Mouse (Mus musculus) forebrain, embryonic 14.5 days (tissue): Measurements from ENCODE around the gene Mas1. TPM values are rescaled to one million over a fixed set of nuclear protein-coding genes. Genes with fewer than 3 reads are reported as not detected.
A peak's percentile ranks its signal among the peaks of the same experiment; 100 is the strongest.

Source experiments
- ATAC-seq: fragments of 200-750 bp; cut with Nextera tagmentation; 2 replicates; pipeline ENCODE4 v1.8.0; 2017; ENCODE audit warnings: mild to moderate bottlenecking, moderate library complexity
- DNase-seq: peaks from one replicate; pipeline ENCODE4 v3.0.0-alpha.2; 2015; ENCODE audit warnings: low spot score
- H3K27ac ChIP-seq: fragments of 300-500 bp; sonication (generic); 2 replicates; pipeline ENCODE4 v1.5.1; 2014; ENCODE audit warnings: low read depth, mild to moderate bottlenecking, control low read depth, low read length, moderate library complexity
- H3K27me3 ChIP-seq: fragments of 300-500 bp; sonication (generic); replicated peaks from 2 replicates; pipeline ENCODE4 v1.6.1; 2014; ENCODE audit warnings: low read length, control low read depth, mixed read lengths; ENCODE audit not compliant: control insufficient read depth, insufficient read depth
- H3K36me3 ChIP-seq: fragments of 300-500 bp; sonication (generic); 2 replicates; pipeline ENCODE4 v1.6.1; 2014; ENCODE audit warnings: low read length, control low read depth; ENCODE audit not compliant: control insufficient read depth, insufficient read depth
- H3K4me1 ChIP-seq: fragments of 300-500 bp; sonication (generic); 2 replicates; pipeline ENCODE4 v1.6.1; 2014; ENCODE audit warnings: antibody characterized with exemption, low read length, control low read depth; ENCODE audit not compliant: control insufficient read depth, insufficient read depth
- H3K4me2 ChIP-seq: fragments of 300-500 bp; sonication (generic); 2 replicates; pipeline ENCODE4 v1.6.1; 2014; ENCODE audit warnings: mild to moderate bottlenecking, control low read depth, low read length
- H3K4me3 ChIP-seq: fragments of 300-500 bp; sonication (generic); 2 replicates; pipeline ENCODE4 v1.5.1; 2014; ENCODE audit warnings: low read depth, low read length, control low read depth
- H3K9ac ChIP-seq: fragments of 300-500 bp; sonication (generic); 2 replicates; pipeline ENCODE4 v1.6.1; 2014; ENCODE audit warnings: mild to moderate bottlenecking, low read length, control low read depth, moderate library complexity
- H3K9me3 ChIP-seq: fragments of 300-500 bp; sonication (generic); replicated peaks from 2 replicates; pipeline ENCODE4 v1.6.1; 2016; ENCODE audit warnings: low read length, control low read depth, mixed read lengths; ENCODE audit not compliant: control insufficient read depth
- WGBS: fragments of 180-500 bp; shearing (Covaris S2); extraction: QIAGEN DNeasy Blood & Tissue Kit; methylation state at CpG from one replicate; pipeline ENCODE4 v1.1.7; 2014; 5-methylcytosine and 5-hydroxymethylcytosine counted together
- polyA plus RNA-seq: library from polyadenylated mRNA; unstranded; fragments of >200 nt; fragmentation: Nextera tagmentation; extraction: Ambion mirVana; gene quantifications from 2 replicates; pipeline ENCODE4 v1.2.1, GENCODE M21; 2014

The Mas1 gene
- polyA plus RNA-seq, 1 experiment from 2014 or later = not detected

GRCm38 (mm10) chr17:12845862-12846261 lies 22.1 kb downstream of the Mas1 start:
- Histone ChIP-seq H3K4me2 (no peak overlapping the region), H3K27ac (no peak overlapping the region), H3K4me1 (no peaks in the 10 kb centered on the region), H3K27me3 (no peaks in the 10 kb centered on the region), H3K4me3 (no peak overlapping the region), H3K9ac (no peak overlapping the region), H3K36me3 (no peaks in the 10 kb centered on the region), H3K9me3 (no peaks in the 10 kb centered on the region)
- no peak for ATAC-seq
- no peak for DNase-seq
- WGBS = 46% methylated on average over 5 of the region's 5 CpGs

- Histone ChIP-seq H3K4me1 (no peaks in the 10 kb centered on the region), H3K27ac (no peak overlapping the region), H3K9ac (no peak overlapping the region), H3K4me3 (no peak overlapping the region), H3K9me3 (no peaks in the 10 kb centered on the region), H3K4me2 (no peak overlapping the region), H3K27me3 (no peaks in the 10 kb centered on the region), H3K36me3 (no peaks in the 10 kb centered on the region)
- ATAC-seq = no peak
- 95% methylated on average over 4 of the region's 4 CpGs for WGBS
- DNase-seq = no peak
Measured at GRCm38 (mm10) chr17:12844540-12844939, 23.4 kb downstream of the Mas1 start.

GRCm38 (mm10) chr17:12843826-12844225 lies 24.1 kb downstream of the Mas1 start:
- 87% methylated on average over 6 of the region's 6 CpGs for WGBS
- no peaks in the 10 kb centered on the region for H3K27me3 ChIP-seq
- H3K27ac ChIP-seq = no peak overlapping the region
- ATAC-seq (no peak), DNase-seq (no peak)
- H3K9me3 ChIP-seq = no peaks in the 10 kb centered on the region
- H3K9ac ChIP-seq = no peak overlapping the region
- H3K4me2 ChIP-seq = no peak overlapping the region
- H3K36me3 ChIP-seq = no peaks in the 10 kb centered on the region
- H3K4me1 ChIP-seq = no peaks in the 10 kb centered on the region
- H3K4me3 ChIP-seq = no peak overlapping the region

GRCm38 (mm10) chr17:12839475-12840267 lies 28.3 kb downstream of the Mas1 start:
- no peaks in the 10 kb centered on the region for H3K9me3 ChIP-seq
- no peak overlapping the region; the same call in 1 of the 2 replicates for H3K27ac ChIP-seq
- no peak overlapping the region for H3K4me3 ChIP-seq
- no peaks in the 10 kb centered on the region for H3K27me3 ChIP-seq
- DNase-seq (peak; percentile 43), ATAC-seq (no peak)
- no peak overlapping the region for H3K9ac ChIP-seq
- no peak overlapping the region for H3K4me2 ChIP-seq
- no peaks in the 10 kb centered on the region for H3K4me1 ChIP-seq
- H3K36me3 ChIP-seq = no peaks in the 10 kb centered on the region
- WGBS = 66% methylated on average over 10 of the region's 10 CpGs

GRCm38 (mm10) chr17:12835738-12836137 lies 32.2 kb downstream of the Mas1 start:
- no peaks in the 10 kb centered on the region for H3K9me3 ChIP-seq
- H3K4me2 ChIP-seq = no peak overlapping the region
- no peak overlapping the region for H3K9ac ChIP-seq
- H3K4me1 ChIP-seq = no peaks in the 10 kb centered on the region
- 94% methylated on average over 5 of the region's 5 CpGs for WGBS
- ATAC-seq (no peak), DNase-seq (no peak)
- no peaks in the 10 kb centered on the region for H3K27me3 ChIP-seq
- no peaks in the 10 kb centered on the region for H3K36me3 ChIP-seq
- no peak overlapping the region for H3K4me3 ChIP-seq
- H3K27ac ChIP-seq = no peak overlapping the region

- no peaks in the 10 kb centered on the region for H3K36me3 ChIP-seq
- H3K9me3 ChIP-seq = no peaks in the 10 kb centered on the region
- no peak overlapping the region for H3K4me2 ChIP-seq
- ATAC-seq (no peak), DNase-seq (no peak)
- H3K27me3 ChIP-seq = no peaks in the 10 kb centered on the region
- 64% methylated on average over 3 of the region's 3 CpGs for WGBS
- H3K4me1 ChIP-seq = no peaks in the 10 kb centered on the region
- H3K27ac ChIP-seq = no peak overlapping the region
- no peak overlapping the region for H3K9ac ChIP-seq
- H3K4me3 ChIP-seq = no peak overlapping the region
Measured at GRCm38 (mm10) chr17:12834826-12835225, 33.1 kb downstream of the Mas1 start.

- no peak overlapping the region for H3K4me3 ChIP-seq
- H3K4me1 ChIP-seq = no peaks in the 10 kb centered on the region
- H3K27me3 ChIP-seq = no peaks in the 10 kb centered on the region
- H3K4me2 ChIP-seq = no peak overlapping the region
- no peaks in the 10 kb centered on the region for H3K9me3 ChIP-seq
- no peak overlapping the region for H3K27ac ChIP-seq
- no peak overlapping the region for H3K9ac ChIP-seq
- no peak for DNase-seq
- H3K36me3 ChIP-seq = no peaks in the 10 kb centered on the region
- 71% methylated on average over 3 of the region's 3 CpGs for WGBS
- ATAC-seq = no peak
Measured at GRCm38 (mm10) chr17:12834317-12834716, 33.6 kb downstream of the Mas1 start.

- no peaks in the 10 kb centered on the region for H3K27me3 ChIP-seq
- no peaks in the 10 kb centered on the region for H3K36me3 ChIP-seq
- H3K27ac ChIP-seq = no peak overlapping the region
- DNase-seq (no peak), ATAC-seq (no peak)
- H3K4me1 ChIP-seq = no peaks in the 10 kb centered on the region
- 93% methylated on average over 4 of the region's 4 CpGs for WGBS
- no peak overlapping the region for H3K4me2 ChIP-seq
- H3K9me3 ChIP-seq = no peaks in the 10 kb centered on the region
- H3K4me3 ChIP-seq = no peak overlapping the region
- no peak overlapping the region for H3K9ac ChIP-seq
Measured at GRCm38 (mm10) chr17:12832657-12833056, 35.3 kb downstream of the Mas1 start.

GRCm38 (mm10) chr17:12832231-12832630 lies 35.7 kb downstream of the Mas1 start:
- no peak for DNase-seq

More at GRCm38 (mm10) chr17:12832231-12832630, 35.7 kb downstream of the Mas1 start:
- H3K27me3 ChIP-seq = no peaks in the 10 kb centered on the region
- no peak overlapping the region for H3K27ac ChIP-seq
- H3K9ac ChIP-seq = no peak overlapping the region
- no peak for ATAC-seq
- no peak overlapping the region for H3K4me3 ChIP-seq
- WGBS = 94% methylated on average over 3 of the region's 3 CpGs
- H3K4me2 ChIP-seq = no peak overlapping the region
- no peaks in the 10 kb centered on the region for H3K9me3 ChIP-seq
- H3K4me1 ChIP-seq = no peaks in the 10 kb centered on the region
- H3K36me3 ChIP-seq = no peaks in the 10 kb centered on the region
